Mouse (Mus musculus) forebrain, embryonic 16.5 days (tissue): ENCODE measurements around the gene Chka. TPM values are rescaled to one million over a fixed set of nuclear protein-coding genes. Genes with fewer than 3 reads are reported as not detected.

Source experiments
- ATAC-seq: fragments of 200-750 bp; cut with Nextera tagmentation; 2 replicates; pipeline ENCODE4 v1.8.0; 2017; ENCODE audit warnings: mild to moderate bottlenecking, moderate library complexity
- H3K27ac ChIP-seq: fragments of 300-500 bp; sonication (generic); 2 replicates; pipeline ENCODE4 v1.5.1; 2014; ENCODE audit warnings: low read length, control low read depth
- H3K27me3 ChIP-seq: fragments of 300-500 bp; sonication (generic); replicated peaks from 2 replicates; pipeline ENCODE4 v1.6.1; 2014; ENCODE audit warnings: low read length; ENCODE audit not compliant: control insufficient read depth, insufficient read depth
- H3K36me3 ChIP-seq: fragments of 300-500 bp; sonication (generic); 2 replicates; pipeline ENCODE4 v1.6.1; 2014; ENCODE audit not compliant: control insufficient read depth, insufficient read depth
- H3K4me1 ChIP-seq: fragments of 300-500 bp; sonication (generic); replicated peaks from 2 replicates; pipeline ENCODE4 v1.6.1; 2014; ENCODE audit warnings: low read length; ENCODE audit not compliant: control insufficient read depth, insufficient read depth
- H3K4me2 ChIP-seq: fragments of 300-500 bp; sonication (generic); 2 replicates; pipeline ENCODE4 v1.6.1; 2014; ENCODE audit warnings: mild to moderate bottlenecking, low read length, control low read depth
- H3K4me3 ChIP-seq: fragments of 300-500 bp; sonication (generic); replicated peaks from 2 replicates; pipeline ENCODE4 v1.5.1; 2014; ENCODE audit warnings: mild to moderate bottlenecking, low read length, control low read depth
- H3K9ac ChIP-seq: fragments of 300-500 bp; sonication (generic); replicated peaks from 2 replicates; pipeline ENCODE4 v1.6.1; 2014; ENCODE audit warnings: low read depth, low read length, control low read depth
- H3K9me3 ChIP-seq: fragments of 300-500 bp; sonication (generic); 2 replicates; pipeline ENCODE4 v1.6.1; 2016; ENCODE audit warnings: low read length; ENCODE audit not compliant: control insufficient read depth
- WGBS: fragments of 180-500 bp; shearing (Covaris S2); extraction: QIAGEN DNeasy Blood & Tissue Kit; methylation state at CpG from one replicate; pipeline ENCODE4 v1.1.7; 2014; 5-methylcytosine and 5-hydroxymethylcytosine counted together
- polyA plus RNA-seq: library from polyadenylated mRNA; unstranded; fragments of >200 nt; fragmentation: Nextera tagmentation; extraction: Ambion mirVana; gene quantifications from 2 replicates; pipeline ENCODE4 v1.2.1, GENCODE M21; 2015

The Chka gene
- polyA plus RNA-seq, 1 experiment from 2014 or later: 66.7 TPM

- H3K27ac ChIP-seq: no peak overlapping the region
- ATAC-seq: no peak
- H3K4me1 ChIP-seq: no peaks in the 10 kb centered on the region
- H3K36me3 ChIP-seq: no peaks in the 10 kb centered on the region
- no peaks in the 10 kb centered on the region; the same call in 1 of the 2 replicates for H3K27me3 ChIP-seq
- no peak overlapping the region for H3K4me2 ChIP-seq
- H3K9me3 ChIP-seq: no peaks in the 10 kb centered on the region
- H3K9ac ChIP-seq: no peak overlapping the region
- 25% methylated on average over 27 of the region's 27 CpGs for WGBS
- H3K4me3 ChIP-seq: no peak overlapping the region
These were observed 91.6 kb downstream of the Chka start for GRCm38 (mm10) chr19:3942986-3943735.

Other genes starting within 250 kb of the Chka start
- 1.8 and 2.3 TPM in 2 replicates for gene Lrp5, start 165.2 kb upstream of the Chka start, polyA plus RNA-seq
- gene 1810055G02Rik, start 143.5 kb upstream of the Chka start, polyA plus RNA-seq: 37.2 and 38.7 TPM in 2 replicates
- 56.7 and 58.5 TPM in 2 replicates for gene Kmt5b, start 84.4 kb upstream of the Chka start, polyA plus RNA-seq
- gene Tcirg1, start 55.4 kb downstream of the Chka start, polyA plus RNA-seq: 9.0 and 11.2 TPM in 2 replicates
- gene Ndufs8, start 61.0 kb downstream of the Chka start, polyA plus RNA-seq: 186 and 207 TPM in 2 replicates
- 1.2 and 1.4 TPM in 2 replicates for gene Aldh3b1, start 78.0 kb downstream of the Chka start, polyA plus RNA-seq
- gene Unc93b1, start 83.4 kb downstream of the Chka start, polyA plus RNA-seq: 7.7 TPM in 2 replicates
- gene Aldh3b3, start 106.9 kb downstream of the Chka start, polyA plus RNA-seq: not detected in 2 replicates
- 0.30 and 1.1 TPM in 2 replicates for gene Aldh3b2, start 120.6 kb downstream of the Chka start, polyA plus RNA-seq
- gene Acy3, start 134.8 kb downstream of the Chka start, polyA plus RNA-seq: 1.5 and 1.7 TPM in 2 replicates
- not detected in 2 replicates for gene Tbx10, start 141.0 kb downstream of the Chka start, polyA plus RNA-seq
- 34.0 and 42.1 TPM in 2 replicates for gene Nudt8, start 148.8 kb downstream of the Chka start, polyA plus RNA-seq
- gene Gm49405, start 148.9 kb downstream of the Chka start, polyA plus RNA-seq: 6.6 and 9.6 TPM in 2 replicates
- 8.8 and 13.2 TPM in 2 replicates for gene Doc2g, start 151.5 kb downstream of the Chka start, polyA plus RNA-seq
- 221 and 239 TPM in 2 replicates for gene Ndufv1, start 161.0 kb downstream of the Chka start, polyA plus RNA-seq
- gene Gstp1, start 186.2 kb downstream of the Chka start, polyA plus RNA-seq: 402 and 460 TPM in 2 replicates
- 1.1 and 4.1 TPM in 2 replicates for gene Gstp2, start 194.2 kb downstream of the Chka start, polyA plus RNA-seq
- not detected in 2 replicates for gene Gstp3, start 207.8 kb downstream of the Chka start, polyA plus RNA-seq
- gene Cabp2, start 229.8 kb downstream of the Chka start, polyA plus RNA-seq: not detected in 2 replicates
- 76.6 and 80.3 TPM in 2 replicates for gene Cdk2ap2, start 245.4 kb downstream of the Chka start, polyA plus RNA-seq
- gene Pitpnm1, start 248.2 kb downstream of the Chka start, polyA plus RNA-seq: 49.6 and 75.5 TPM in 2 replicates